Mouse (Mus musculus): ENCODE data around the gene Mospd3.

GRCm38 (mm10) chr5:137574470-137574901, 26.4 kb downstream of the Mospd3 start:
- TF ChIP-seq CTCF (IDR thresholded peaks at IDR 0.05; ENCODE audit: extremely low read depth, insufficient read depth, insufficient read length, insufficient replicate concordance) (no peak), POLR2A (IDR thresholded peaks at IDR 0.05; ENCODE audit: low read depth, low read length) (no peak)

Measured in spleen, adult 2 months (tissue).